21 mouse cellular contexts compared by ENCODE assay signal in the genomic region with DNA sequence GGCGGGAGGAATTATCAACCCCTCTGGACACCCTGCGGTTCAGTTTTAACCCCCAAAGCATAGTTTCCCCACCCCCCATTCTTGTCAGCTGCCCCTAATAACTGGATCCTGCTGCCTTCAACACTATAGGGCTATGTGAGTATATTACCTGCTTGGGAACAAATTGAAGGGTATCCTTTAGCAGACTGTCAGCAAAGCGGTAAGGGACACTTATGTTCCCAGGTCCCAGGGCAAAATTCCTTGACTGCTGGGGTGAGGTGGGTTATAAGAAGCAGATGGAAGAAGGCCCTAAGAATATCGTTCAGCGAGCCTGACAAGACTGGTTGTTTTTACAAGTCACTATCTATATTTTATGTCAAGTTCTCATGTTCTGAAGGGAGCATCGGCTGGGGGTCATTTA. TPM values are rescaled to one million over a fixed set of nuclear protein-coding genes. Genes with fewer than 3 reads are reported as not detected.
DNase-seq lines count a peak whose midpoint lies in the region; ATAC-seq lines count a peak whose summit lies in the region.
"Had no signal": no experiment of that assay in that cellular context is flagged by ENCODE, and none has a peak within 500 bp of the region (broad histone marks: within the 10 kb centered on the region; RNA-seq: fewer than 3 reads in every experiment).

No protein-coding gene starts in this region.

- H3K4me1 ChIP-seq in midbrain, embryonic 14.5 days (ENCODE audit: control insufficient read depth, insufficient read depth, low read length): no peaks in the 10 kb centered on the region
- peaks cover 8% of the 10 kb centered on the region for H3K4me1 ChIP-seq in midbrain, embryonic 15.5 days
- H3K4me1 ChIP-seq in embryonic facial prominence, embryonic 15.5 days: peaks cover 17% of the 10 kb centered on the region

- ATAC-seq in midbrain, embryonic 14.5 days (ENCODE audit: low FRiP score, low TSS enrichment): no peak
- ATAC-seq in midbrain, embryonic 15.5 days (replicated peaks): no peak
- ATAC-seq in embryonic facial prominence, embryonic 15.5 days (ENCODE audit: insufficient number of reproducible peaks, low FRiP score, low TSS enrichment, low read depth): no peak
- ATAC-seq in erythroblast, adult 5-6 weeks (replicated peaks; ENCODE audit: low FRiP score, poor library complexity, severe bottlenecking): no peak
- ATAC-seq: lung, postnatal 0 days had no signal

- peak; percentile 34 for DNase-seq in embryo, embryonic 10.5 days (ENCODE audit: low spot score)
- no peak for DNase-seq in embryo, embryonic 10 days (ENCODE audit: low spot score)
- peak; percentile 13 for DNase-seq in midbrain, embryonic 14.5 days
- no peak for DNase-seq in ovary, postnatal 14 days (ENCODE audit: low spot score)
- DNase-seq in left cerebral cortex, adult 18-20 months (ENCODE audit: low spot score in 2 of 2): no peak
- DNase-seq: adrenal gland, adult 8-10 months; cerebellum, adult 9-10 months; gastrocnemius, postnatal 10 days; heart, adult 18-20 months; heart, postnatal 4 days; liver; right cerebral cortex, postnatal 25 days had no signal

- no peak overlapping the region for H3K4me3 ChIP-seq in midbrain, embryonic 14.5 days (replicated peaks; ENCODE audit: low read depth, low read length)
- no peak overlapping the region for H3K4me3 ChIP-seq in midbrain, embryonic 15.5 days
- no peak overlapping the region for H3K4me3 ChIP-seq in embryonic facial prominence, embryonic 15.5 days (replicated peaks)
- H3K4me3 ChIP-seq: midbrain, embryonic 12.5 days; myocyte had no signal

- no peak overlapping the region for H3K4me2 ChIP-seq in midbrain, embryonic 14.5 days (ENCODE audit: low read length)
- no peak overlapping the region for H3K4me2 ChIP-seq in midbrain, embryonic 15.5 days
- H3K4me2 ChIP-seq in embryonic facial prominence, embryonic 15.5 days (replicated peaks): peak overlapping the region; percentile 88; the same call in 1 of the 2 replicates
- H3K4me2 ChIP-seq: midbrain, embryonic 12.5 days had no signal

- no peak overlapping the region for H3K27ac ChIP-seq in midbrain, embryonic 14.5 days (replicated peaks; ENCODE audit: low read depth, low read length)
- no peak overlapping the region for H3K27ac ChIP-seq in midbrain, embryonic 15.5 days
- H3K27ac ChIP-seq in embryonic facial prominence, embryonic 15.5 days (replicated peaks): no peak overlapping the region
- H3K27ac ChIP-seq: midbrain, embryonic 12.5 days had no signal

- H3K36me3 ChIP-seq in midbrain, embryonic 14.5 days (ENCODE audit: control insufficient read depth, insufficient read depth, low read length): no peaks in the 10 kb centered on the region
- no peaks in the 10 kb centered on the region for H3K36me3 ChIP-seq in midbrain, embryonic 15.5 days (replicated peaks)
- no peaks in the 10 kb centered on the region for H3K36me3 ChIP-seq in embryonic facial prominence, embryonic 15.5 days
- H3K36me3 ChIP-seq: midbrain, embryonic 12.5 days had no signal

- H3K27me3 ChIP-seq in midbrain, embryonic 14.5 days (ENCODE audit: control insufficient read depth, insufficient read depth, low read length): peaks cover 90% of the 10 kb centered on the region
- peaks cover 84% of the 10 kb centered on the region for H3K27me3 ChIP-seq in midbrain, embryonic 15.5 days (replicated peaks)
- peaks cover 67% of the 10 kb centered on the region for H3K27me3 ChIP-seq in embryonic facial prominence, embryonic 15.5 days

- H3K9ac ChIP-seq in midbrain, embryonic 14.5 days (replicated peaks; ENCODE audit: low read length): no peak overlapping the region
- H3K9ac ChIP-seq in midbrain, embryonic 15.5 days: no peak overlapping the region
- no peak overlapping the region for H3K9ac ChIP-seq in embryonic facial prominence, embryonic 15.5 days
- H3K9ac ChIP-seq: midbrain, embryonic 12.5 days had no signal

- WGBS in midbrain, embryonic 14.5 days: 7% methylated on average over 6 of the region's 6 CpGs
- WGBS in midbrain, embryonic 15.5 days: 11% methylated on average over 6 of the region's 6 CpGs
- 23% methylated on average over 6 of the region's 6 CpGs for WGBS in embryonic facial prominence, embryonic 15.5 days

- no peaks in the 10 kb centered on the region for H3K9me3 ChIP-seq in midbrain, embryonic 14.5 days (ENCODE audit: control insufficient read depth, low read length)
- H3K9me3 ChIP-seq in midbrain, embryonic 15.5 days: no peaks in the 10 kb centered on the region
- H3K9me3 ChIP-seq in embryonic facial prominence, embryonic 15.5 days (replicated peaks): no peaks in the 10 kb centered on the region
- H3K9me3 ChIP-seq: midbrain, embryonic 12.5 days had no signal

RNA-seq across cellular contexts. Expression of a gene that starts 6.3 kb away (rescaled TPM):
- 0.42 and 0.57 TPM in 2 replicates for polyA plus RNA-seq in midbrain, embryonic 14.5 days (2014; fragmentation: Nextera tagmentation; extraction: Ambion mirVana)
- polyA plus RNA-seq in midbrain, embryonic 15.5 days (2015; fragmentation: Nextera tagmentation; extraction: Ambion mirVana): 0.27 and 0.49 TPM in 2 replicates
- polyA plus RNA-seq in embryonic facial prominence, embryonic 15.5 days (2015; fragmentation: Nextera tagmentation; extraction: Ambion mirVana): 8.2 and 10.7 TPM in 2 replicates
- total RNA-seq in erythroblast, adult 5-6 weeks (2015; ENCODE audit: low replicate concordance): not detected in 2 replicates
- not detected in 2 replicates for total RNA-seq in erythroblast, adult 5-6 weeks (2017; ENCODE audit: low replicate concordance)
- total RNA-seq in left cerebral cortex, adult 18-20 months (2021): under 1 TPM; 0.87 to 0.93 TPM
- total RNA-seq: neutrophil, adult 5-6 weeks had no signal
- polyA plus RNA-seq: large intestine, adult 2 months; liver, embryonic 16.5 days; lung, postnatal 0 days; myocyte had no signal

Comparison
In these comparisons a context has a peak if more than half of its experiments do, and no peak if none do; other contexts are left out.
1. DNase-seq: peak in embryo, embryonic 10.5 days (single experiment) and midbrain, embryonic 14.5 days (single experiment); none in embryo, embryonic 10 days (single experiment), ovary, postnatal 14 days (single experiment) and left cerebral cortex, adult 18-20 months (0 of 2).